Mouse (Mus musculus): ENCODE measurements around the gene Msmp. TPM values are rescaled to one million over a fixed set of nuclear protein-coding genes. Genes with fewer than 3 reads are reported as not detected.

Msmp gene
- polyA plus RNA-seq (2014; fragmentation: Nextera tagmentation; extraction: Ambion mirVana): 0.63 TPM in 1 of 2 replicates, not detected in the other

DNA sequence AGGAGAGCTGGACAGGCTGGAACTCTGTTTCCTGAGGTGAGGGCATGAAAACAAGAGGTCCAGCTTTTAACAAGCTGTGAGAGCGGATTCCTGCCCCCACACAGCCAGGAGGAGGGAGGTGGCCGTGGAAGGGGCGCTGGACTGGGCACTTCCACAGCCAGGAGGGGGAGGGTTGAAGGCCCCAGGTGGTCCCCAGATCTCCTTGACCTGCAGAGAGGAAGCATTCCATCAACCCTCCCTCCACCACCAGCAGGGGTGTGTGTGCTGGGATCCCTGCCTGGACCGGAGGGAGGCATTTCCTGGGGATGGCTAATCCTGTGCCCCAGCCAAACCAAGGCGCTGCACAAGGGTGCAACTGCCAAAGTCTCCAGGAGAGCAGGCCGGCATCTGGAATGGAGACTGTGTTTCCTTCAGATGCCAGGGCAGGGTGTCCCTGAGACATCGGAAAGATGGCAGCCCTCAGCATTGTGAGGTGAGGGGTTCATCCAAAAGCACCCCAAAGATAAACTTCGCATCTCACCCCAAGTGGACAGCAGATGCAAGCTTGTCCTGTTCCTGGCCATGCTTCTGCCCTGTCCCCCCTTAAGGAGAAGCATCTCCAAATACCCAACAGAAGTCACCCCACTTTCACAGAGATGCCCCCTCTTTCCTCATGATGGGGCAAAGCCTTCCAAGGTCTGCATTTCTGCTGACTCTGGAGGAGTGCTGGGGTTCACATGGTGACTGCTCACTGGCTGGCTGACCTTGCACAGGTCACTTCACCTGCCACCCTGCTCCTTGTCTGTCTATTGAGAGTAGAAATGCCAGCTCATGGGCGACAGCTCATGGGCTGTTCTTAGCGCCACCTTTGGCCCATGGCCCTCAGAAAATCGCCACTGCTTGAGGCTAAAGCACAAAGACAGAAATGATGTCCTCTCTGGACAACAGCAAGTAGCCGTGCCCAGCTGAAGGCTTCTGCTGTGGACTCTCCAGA, at the start of gene Msmp:
Msmp (minus strand) TSS at position 51 of the 973 bp plus-strand sequence.
- 66% methylated on average over 12 of the region's 12 CpGs for WGBS

DNA sequence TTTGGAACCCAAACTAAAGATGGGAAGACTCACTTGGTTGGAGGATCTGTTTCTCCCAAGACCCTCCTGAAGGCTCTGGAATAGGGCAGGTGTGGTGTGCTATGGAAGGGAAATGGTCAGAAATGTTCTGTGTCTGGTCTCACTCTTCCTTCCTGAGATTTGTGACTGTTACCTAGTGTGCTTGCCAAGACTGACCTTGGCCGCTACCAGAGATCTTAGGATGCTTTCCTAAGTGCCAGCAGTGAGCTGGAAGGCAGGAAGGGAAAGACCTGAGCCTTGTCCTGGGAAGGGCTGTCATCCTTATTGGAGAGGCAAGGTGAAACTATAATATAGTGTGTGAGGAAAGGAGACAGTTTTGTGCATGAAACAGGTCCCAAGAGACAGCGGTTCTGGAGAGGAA, 49.4 kb upstream of the Msmp start:
- Histone ChIP-seq H3K4me1 (ENCODE audit: control insufficient read depth, insufficient read depth, low read length) (peaks cover 21% of the 10 kb centered on the region), H3K9ac (ENCODE audit: low read length) (no peak overlapping the region), H3K27ac (ENCODE audit: low read depth, low read length) (no peak overlapping the region), H3K9me3 (ENCODE audit: control insufficient read depth, low read length) (no peaks in the 10 kb centered on the region), H3K4me3 (ENCODE audit: low read depth, low read length) (no peak overlapping the region), H3K36me3 (ENCODE audit: control insufficient read depth, insufficient read depth, low read length) (no peaks in the 10 kb centered on the region), H3K27me3 (ENCODE audit: control insufficient read depth, insufficient read depth, low read length) (peaks cover 11% of the 10 kb centered on the region), H3K4me2 (peak overlapping the region; percentile 15; the same call in 1 of the 2 replicates)
- DNase-seq (ENCODE audit: low spot score, missing footprints) (no peak), ATAC-seq (ENCODE audit: low FRiP score) (no peak)
- WGBS: 92% methylated on average over 2 of the region's 2 CpGs

More for the DNA sequence above, at the start of gene Msmp:
- H3K27ac ChIP-seq (ENCODE audit: low read depth, low read length): no peak within 1 kb of the TSS
- H3K4me3 ChIP-seq (ENCODE audit: low read depth, low read length): no peak within 1 kb of the TSS
- no peak within 1 kb of the TSS for H3K4me2 ChIP-seq
- H3K9me3 ChIP-seq (ENCODE audit: control insufficient read depth, low read length): no peaks in the 10 kb centered on the region
- H3K36me3 ChIP-seq (ENCODE audit: control insufficient read depth, insufficient read depth, low read length): peaks cover 7% of the 10 kb centered on the region
- ATAC-seq (ENCODE audit: low FRiP score): no peak
- no peak for DNase-seq (ENCODE audit: low spot score, missing footprints)
- peaks cover 2% of the 10 kb centered on the region for H3K4me1 ChIP-seq (ENCODE audit: control insufficient read depth, insufficient read depth, low read length)
- no peak within 1 kb of the TSS for H3K9ac ChIP-seq (ENCODE audit: low read length)
- H3K27me3 ChIP-seq (ENCODE audit: control insufficient read depth, insufficient read depth, low read length): no peaks in the 10 kb centered on the region

DNA sequence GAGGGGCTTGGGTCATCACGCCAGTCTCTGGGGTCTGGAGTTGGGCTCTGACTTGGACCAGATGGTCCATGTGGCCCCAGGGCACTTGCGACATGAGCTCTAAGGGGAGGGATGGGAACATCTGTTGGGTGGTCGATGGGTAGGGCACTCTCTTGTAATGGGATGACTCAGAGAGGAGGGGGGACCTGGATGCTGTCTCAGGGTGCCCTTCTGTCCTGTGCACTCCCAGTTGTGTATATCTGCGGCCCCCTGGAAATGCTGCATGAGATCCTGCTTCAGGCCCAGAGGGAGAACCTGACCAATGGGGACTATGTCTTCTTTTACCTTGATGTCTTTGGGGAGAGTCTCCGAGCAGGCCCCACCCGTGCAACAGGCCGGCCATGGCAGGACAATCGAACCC, 49.0 kb upstream of the Msmp start:
- DNase-seq (ENCODE audit: low spot score, missing footprints) (no peak), ATAC-seq (ENCODE audit: low FRiP score) (no peak)
- Histone ChIP-seq H3K27me3 (ENCODE audit: control insufficient read depth, insufficient read depth, low read length) (peaks cover 12% of the 10 kb centered on the region), H3K9me3 (ENCODE audit: control insufficient read depth, low read length) (no peaks in the 10 kb centered on the region), H3K4me3 (ENCODE audit: low read depth, low read length) (no peak overlapping the region), H3K4me1 (ENCODE audit: control insufficient read depth, insufficient read depth, low read length) (peaks cover 21% of the 10 kb centered on the region), H3K36me3 (ENCODE audit: control insufficient read depth, insufficient read depth, low read length) (no peaks in the 10 kb centered on the region), H3K9ac (ENCODE audit: low read length) (no peak overlapping the region), H3K4me2 (peak overlapping the region; percentile 15; the same call in 1 of the 2 replicates), H3K27ac (ENCODE audit: low read depth, low read length) (no peak overlapping the region)
- 84% methylated on average over 8 of the region's 8 CpGs for WGBS

DNA sequence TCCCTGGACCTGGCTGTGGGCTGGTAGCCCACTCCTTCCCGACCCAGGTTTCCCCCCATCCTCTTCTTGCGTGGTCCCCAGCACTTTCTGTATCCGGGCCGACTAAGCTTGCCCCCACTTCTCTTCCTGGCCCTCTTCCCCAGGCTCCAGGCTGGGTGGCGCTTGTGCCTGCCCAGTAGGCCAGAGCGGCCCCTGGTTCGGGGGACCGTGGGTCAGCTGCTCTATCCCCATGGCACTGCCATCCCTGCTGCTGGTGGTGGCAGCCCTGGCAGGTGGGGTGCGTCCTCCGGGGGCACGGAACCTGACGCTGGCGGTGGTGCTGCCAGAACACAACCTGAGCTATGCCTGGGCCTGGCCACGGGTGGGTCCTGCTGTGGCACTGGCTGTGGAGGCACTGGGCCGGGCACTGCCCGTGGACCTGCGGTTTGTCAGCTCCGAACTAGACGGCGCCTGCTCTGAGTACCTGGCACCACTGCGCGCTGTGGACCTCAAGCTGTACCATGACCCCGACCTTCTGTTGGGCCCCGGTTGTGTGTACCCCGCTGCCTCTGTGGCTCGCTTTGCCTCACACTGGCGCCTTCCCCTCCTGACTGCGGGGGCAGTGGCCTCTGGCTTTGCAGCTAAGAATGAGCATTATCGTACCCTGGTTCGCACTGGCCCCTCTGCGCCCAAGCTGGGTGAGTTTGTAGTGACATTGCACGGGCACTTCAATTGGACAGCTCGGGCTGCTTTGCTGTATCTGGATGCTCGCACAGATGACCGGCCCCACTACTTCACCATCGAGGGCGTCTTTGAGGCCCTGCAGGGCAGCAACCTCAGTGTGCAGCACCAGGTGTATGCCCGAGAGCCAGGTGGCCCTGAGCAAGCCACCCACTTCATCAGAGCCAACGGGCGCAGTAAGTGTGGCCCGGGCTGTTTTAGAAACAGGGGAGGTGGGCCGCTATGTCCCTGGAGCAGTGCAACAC, 47.9 kb upstream of the Msmp start:
- peaks cover 13% of the 10 kb centered on the region for H3K27me3 ChIP-seq (ENCODE audit: control insufficient read depth, insufficient read depth, low read length)
- H3K9ac ChIP-seq (ENCODE audit: low read length): peak overlapping the region; percentile 89
- H3K27ac ChIP-seq (ENCODE audit: low read depth, low read length): no peak overlapping the region
- H3K4me3 ChIP-seq (ENCODE audit: low read depth, low read length): peak overlapping the region; percentile 60
- 42% methylated on average over 42 of the region's 42 CpGs for WGBS
- ATAC-seq (ENCODE audit: low FRiP score) (peak; percentile 5; the same call in 1 of the 2 replicates), DNase-seq (ENCODE audit: low spot score, missing footprints) (no peak)
- peaks cover 21% of the 10 kb centered on the region for H3K4me1 ChIP-seq (ENCODE audit: control insufficient read depth, insufficient read depth, low read length)
- H3K4me2 ChIP-seq: peak overlapping the region; percentile 81
- H3K36me3 ChIP-seq (ENCODE audit: control insufficient read depth, insufficient read depth, low read length): no peaks in the 10 kb centered on the region
- H3K9me3 ChIP-seq (ENCODE audit: control insufficient read depth, low read length): no peaks in the 10 kb centered on the region

DNA sequence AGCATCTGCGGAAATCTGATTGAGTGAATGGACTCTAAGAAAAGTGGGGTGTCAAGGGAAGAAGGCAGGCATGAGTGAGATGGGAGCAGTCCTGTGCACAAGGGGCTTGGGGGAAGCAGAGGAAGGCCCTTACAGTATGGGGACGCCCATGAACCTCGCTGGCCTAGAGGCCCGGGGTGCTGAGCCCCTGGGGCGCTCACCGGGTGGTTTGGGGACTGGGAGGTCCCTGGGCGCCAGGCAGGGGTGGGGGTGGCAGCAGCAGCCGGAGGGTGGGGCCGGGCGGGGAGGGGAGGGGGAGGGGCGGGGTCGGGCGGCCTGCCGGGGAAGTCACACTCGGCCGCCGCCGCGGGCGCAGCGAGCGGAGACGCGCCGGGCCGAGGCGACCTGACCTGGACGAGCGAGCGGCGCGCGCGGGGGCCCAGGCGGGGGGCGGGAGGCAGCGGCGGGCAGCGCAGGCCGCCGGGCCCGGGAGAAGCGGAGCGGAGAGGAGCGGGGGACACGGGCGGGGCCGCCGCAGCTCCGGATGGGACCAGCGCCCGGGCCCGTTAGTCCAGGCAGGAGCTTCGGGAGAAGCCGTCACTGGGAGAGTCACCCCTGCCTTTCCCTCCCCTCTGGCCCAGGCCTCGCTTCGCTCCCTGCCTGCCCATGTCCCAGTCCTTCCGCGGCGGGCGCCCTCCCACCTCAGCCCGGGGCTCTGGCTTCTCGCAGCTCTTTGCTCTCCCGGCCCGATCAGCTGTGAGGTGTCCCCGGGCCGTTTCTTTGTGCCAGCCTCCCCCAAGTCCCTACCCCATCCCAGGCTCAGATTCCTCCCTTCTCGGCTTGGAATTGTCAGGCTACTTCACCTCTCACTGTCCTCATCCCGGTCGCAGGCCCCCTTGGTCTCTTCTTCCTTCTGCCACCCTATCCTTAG, 47.0 kb upstream of the Msmp start, which contains the start of gene Npr2:
Npr2 (plus strand) TSS at position 890 of the 910 bp plus-strand sequence.
- H3K4me2 ChIP-seq: peak within 1 kb of the TSS; percentile 81
- peak; percentile 56 for ATAC-seq (ENCODE audit: low FRiP score)
- 1% methylated on average over 33 of the region's 70 CpGs for WGBS

DNA sequence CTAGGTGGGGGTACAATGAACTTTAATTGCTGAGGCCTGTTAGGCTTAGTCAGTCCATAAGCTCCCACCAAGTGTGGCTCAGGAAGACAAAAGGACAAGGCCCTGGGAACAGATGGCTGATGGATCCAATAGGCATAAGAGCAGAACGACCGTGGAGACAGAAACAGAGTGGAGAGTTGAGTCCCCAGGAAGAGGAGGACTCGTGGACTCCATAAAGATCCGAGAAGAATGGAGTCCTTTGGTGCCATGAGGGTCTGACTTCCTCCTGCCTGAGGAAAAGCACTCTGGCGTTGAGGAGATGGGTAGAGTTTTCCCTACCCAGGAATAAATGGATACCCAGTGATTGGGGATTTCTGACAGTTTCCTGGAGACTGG, 46.4 kb upstream of the Msmp start:
- Histone ChIP-seq H3K9me3 (ENCODE audit: control insufficient read depth, low read length) (no peaks in the 10 kb centered on the region), H3K27me3 (ENCODE audit: control insufficient read depth, insufficient read depth, low read length) (peaks cover 13% of the 10 kb centered on the region), H3K4me2 (peak overlapping the region; percentile 81), H3K36me3 (ENCODE audit: control insufficient read depth, insufficient read depth, low read length) (no peaks in the 10 kb centered on the region), H3K27ac (ENCODE audit: low read depth, low read length) (peak overlapping the region; percentile 65), H3K4me3 (ENCODE audit: low read depth, low read length) (no peak overlapping the region), H3K4me1 (ENCODE audit: control insufficient read depth, insufficient read depth, low read length) (peaks cover 21% of the 10 kb centered on the region), H3K9ac (ENCODE audit: low read length) (peak overlapping the region; percentile 89)
- 16% methylated on average over 5 of the region's 5 CpGs for WGBS
- DNase-seq (ENCODE audit: low spot score, missing footprints): peak; percentile 93
- peak; percentile 23 for ATAC-seq (ENCODE audit: low FRiP score)

More for the DNA sequence above, 47.0 kb upstream of the Msmp start, which contains the start of gene Npr2:
- H3K4me1 ChIP-seq (ENCODE audit: control insufficient read depth, insufficient read depth, low read length): peaks cover 21% of the 10 kb centered on the region
- H3K9ac ChIP-seq (ENCODE audit: low read length): peak within 1 kb of the TSS; percentile 89
- no peaks in the 10 kb centered on the region for H3K36me3 ChIP-seq (ENCODE audit: control insufficient read depth, insufficient read depth, low read length)
- H3K27ac ChIP-seq (ENCODE audit: low read depth, low read length): peak within 1 kb of the TSS; percentile 65
- H3K4me3 ChIP-seq (ENCODE audit: low read depth, low read length): peak within 1 kb of the TSS; percentile 60
- peak; percentile 95 for DNase-seq (ENCODE audit: low spot score, missing footprints)
- no peaks in the 10 kb centered on the region for H3K9me3 ChIP-seq (ENCODE audit: control insufficient read depth, low read length)
- H3K27me3 ChIP-seq (ENCODE audit: control insufficient read depth, insufficient read depth, low read length): peaks cover 13% of the 10 kb centered on the region

DNA sequence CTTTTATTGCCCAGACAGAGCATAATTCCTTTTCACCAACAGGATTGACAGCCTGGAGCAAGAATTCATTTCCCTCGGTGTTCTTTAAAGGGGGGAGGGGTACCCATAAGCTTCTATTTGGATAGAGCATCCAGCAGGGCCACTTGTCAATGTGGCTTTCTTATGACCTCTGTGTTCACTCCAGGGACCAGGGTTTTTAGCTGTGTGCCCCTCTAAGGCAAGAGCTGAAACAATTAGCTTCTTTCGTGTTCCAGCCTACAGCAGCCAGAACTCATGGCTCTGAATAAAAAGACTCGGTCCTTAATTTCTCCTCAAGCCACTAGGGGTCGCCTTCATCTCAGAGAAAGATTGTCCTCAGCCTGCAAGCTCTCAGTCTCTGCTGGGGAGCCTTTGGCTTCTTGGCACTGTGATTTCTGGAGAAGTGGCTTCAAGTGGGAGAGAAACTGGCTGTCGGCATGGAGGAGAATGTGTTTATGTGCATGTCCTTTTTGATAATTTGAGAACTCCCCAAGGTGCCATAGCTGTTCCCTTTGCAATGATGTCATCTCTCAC, 45.8 kb upstream of the Msmp start:
- peak overlapping the region; percentile 89; the same call in 1 of the 2 replicates for H3K9ac ChIP-seq (ENCODE audit: low read length)
- peak; percentile 54 for ATAC-seq (ENCODE audit: low FRiP score)

More for the DNA sequence above, 45.8 kb upstream of the Msmp start:
- no peak overlapping the region for H3K4me3 ChIP-seq (ENCODE audit: low read depth, low read length)
- 0 out of 2 replicates have a peak overlapping the region, but pooled peaks have one; percentile 7 for H3K4me2 ChIP-seq
- peaks cover 13% of the 10 kb centered on the region for H3K27me3 ChIP-seq (ENCODE audit: control insufficient read depth, insufficient read depth, low read length)
- no peaks in the 10 kb centered on the region for H3K36me3 ChIP-seq (ENCODE audit: control insufficient read depth, insufficient read depth, low read length)
- peak overlapping the region; percentile 65 for H3K27ac ChIP-seq (ENCODE audit: low read depth, low read length)
- no peaks in the 10 kb centered on the region for H3K9me3 ChIP-seq (ENCODE audit: control insufficient read depth, low read length)
- WGBS: 4% methylated on average over 5 of the region's 5 CpGs
- peak; percentile 97 for DNase-seq (ENCODE audit: low spot score, missing footprints)
- peaks cover 21% of the 10 kb centered on the region for H3K4me1 ChIP-seq (ENCODE audit: control insufficient read depth, insufficient read depth, low read length)
